Mouse (Mus musculus): Measurements from ENCODE around the gene Syncrip.
A peak's percentile ranks its signal among the peaks of the same experiment; 100 is the strongest.
"Not testable (repeated sequence)": the region's sequence is repeated elsewhere in the genome, so short reads cannot be mapped to it uniquely, and the experiment has no call there.

The Syncrip gene

DNA sequence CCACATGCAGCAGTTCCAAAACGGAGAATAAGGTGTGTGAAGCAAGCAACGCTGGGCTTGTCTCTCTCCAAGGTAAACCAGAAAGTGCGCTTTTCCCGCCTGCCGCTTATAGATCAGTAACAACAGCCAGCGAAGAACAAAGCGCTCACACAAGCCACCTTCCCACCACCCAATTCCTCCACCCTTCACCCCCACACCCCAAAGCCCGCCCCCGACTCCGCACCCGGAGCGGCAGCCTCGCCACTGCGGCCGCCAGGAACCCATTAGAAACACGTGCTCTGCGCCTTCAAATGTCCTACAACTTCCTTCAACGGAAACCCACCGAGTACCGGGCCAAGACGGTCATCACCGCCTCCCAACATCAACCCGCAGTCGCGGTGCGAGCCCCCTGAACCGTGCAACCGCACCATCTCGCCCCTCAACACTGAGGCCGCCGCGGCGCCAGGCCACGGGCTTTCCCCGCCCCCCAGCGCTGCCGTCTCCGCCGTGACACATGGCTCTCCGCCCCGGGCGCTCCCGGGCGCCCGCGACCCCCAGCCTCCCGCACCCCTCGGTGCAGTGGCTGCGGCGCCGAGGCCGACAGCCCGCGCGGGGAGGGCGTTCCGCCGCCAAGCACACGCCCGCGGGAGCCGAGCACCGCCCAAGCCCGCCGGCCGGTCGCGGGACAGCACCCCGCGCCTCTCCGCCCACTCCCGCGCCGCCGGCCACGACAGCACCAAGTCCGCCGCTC lies 1.1 kb downstream of the Syncrip start:
- peak; percentile 30 for DNase-seq

DNA sequence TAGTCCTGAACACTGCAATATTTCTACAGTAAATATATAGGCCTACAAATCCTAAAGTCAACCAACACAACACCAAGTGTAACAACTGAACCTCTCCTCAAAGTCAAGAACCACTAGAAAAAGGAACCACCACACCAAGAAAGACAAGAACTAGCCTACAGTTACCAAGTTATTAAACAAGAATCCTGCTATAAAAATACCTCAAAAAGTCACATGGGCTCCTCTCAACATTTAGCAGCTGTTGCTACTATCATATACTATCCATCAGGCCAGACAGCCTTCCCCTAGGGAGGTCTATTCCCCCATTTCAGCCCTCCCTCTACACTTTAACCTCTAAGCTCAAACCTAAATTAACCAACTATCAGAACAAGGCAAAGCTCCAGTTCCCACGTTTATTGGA lies 2.3 kb downstream of the Syncrip start:
- no peak for DNase-seq

DNA sequence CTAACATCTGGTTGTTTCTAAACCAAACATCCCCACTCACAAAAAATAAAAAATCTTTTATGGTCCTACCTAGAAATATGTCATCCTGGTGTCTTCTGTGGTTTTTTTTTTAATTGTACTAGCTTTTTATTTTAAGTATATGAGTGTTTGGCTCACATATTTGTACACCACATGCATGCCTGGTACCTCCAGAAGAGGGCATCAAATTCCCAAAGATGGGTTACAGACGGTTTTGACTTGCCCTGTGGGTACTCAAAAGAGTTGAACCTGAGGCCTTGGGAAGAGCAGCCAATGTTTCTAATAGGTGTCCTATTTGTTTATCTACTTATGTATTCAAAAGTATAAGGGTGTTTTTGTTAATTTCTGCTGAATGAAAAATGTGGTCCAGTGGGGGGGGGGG lies 6.2 kb downstream of the Syncrip start:
- DNase-seq: no peak

DNA sequence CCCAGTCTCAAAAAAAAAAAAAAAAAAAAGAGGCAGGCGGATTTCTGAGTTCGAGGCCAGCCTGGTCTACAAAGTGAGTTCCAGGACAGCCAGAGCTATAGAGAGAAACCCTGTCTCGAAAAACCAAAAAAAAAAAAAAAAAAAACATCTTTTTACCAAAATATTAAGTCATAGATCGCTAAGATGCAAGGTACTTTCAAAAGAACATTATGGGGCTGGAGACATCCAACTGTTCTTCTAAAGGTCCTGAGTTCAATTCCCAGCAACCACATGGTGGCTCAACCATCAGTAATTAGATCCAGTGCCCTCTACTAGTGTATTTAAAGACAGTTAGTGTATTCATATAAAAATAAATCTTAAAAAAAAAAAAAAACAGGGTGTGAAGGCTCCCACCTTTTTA lies 21.4 kb downstream of the Syncrip start:
- not testable (repeated sequence) for DNase-seq

DNA sequence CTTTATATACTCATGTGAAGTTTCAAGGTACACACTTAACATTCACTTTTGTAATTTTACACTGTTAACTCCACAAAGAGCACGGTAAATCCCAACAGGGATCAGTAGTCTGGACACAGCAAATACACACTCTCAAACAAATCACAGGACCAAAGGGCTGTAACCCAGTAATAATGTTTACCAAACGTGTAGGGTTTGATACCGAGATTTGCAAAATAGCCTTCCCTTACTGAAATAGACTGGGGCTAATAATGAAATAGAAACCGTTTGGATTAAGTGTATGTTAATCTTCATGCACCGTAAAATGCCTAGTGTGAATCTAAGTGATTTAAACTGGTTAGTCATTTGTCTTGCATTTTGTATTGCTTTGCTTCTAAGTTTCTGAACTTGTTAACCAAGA lies 42.4 kb downstream of the Syncrip start:
- DNase-seq: no peak

DNA sequence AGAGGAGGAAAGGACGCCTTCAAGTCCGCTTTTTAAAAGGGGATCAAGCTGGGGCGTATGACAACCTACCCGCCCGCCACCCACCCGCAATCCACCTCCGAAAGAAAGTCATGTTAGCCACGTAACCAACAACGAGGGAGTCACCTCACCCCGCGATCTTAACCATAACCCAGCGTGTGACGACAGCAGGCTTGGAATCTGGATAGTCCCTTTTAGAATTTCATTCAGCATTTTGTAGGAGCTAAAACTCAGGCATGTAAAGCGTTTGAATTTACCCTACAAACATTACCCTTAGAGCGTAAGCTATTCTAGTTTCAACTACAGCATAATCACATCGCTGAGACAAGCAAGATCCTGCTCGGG lies 43.2 kb downstream of the Syncrip start:
- DNase-seq: no peak

DNA sequence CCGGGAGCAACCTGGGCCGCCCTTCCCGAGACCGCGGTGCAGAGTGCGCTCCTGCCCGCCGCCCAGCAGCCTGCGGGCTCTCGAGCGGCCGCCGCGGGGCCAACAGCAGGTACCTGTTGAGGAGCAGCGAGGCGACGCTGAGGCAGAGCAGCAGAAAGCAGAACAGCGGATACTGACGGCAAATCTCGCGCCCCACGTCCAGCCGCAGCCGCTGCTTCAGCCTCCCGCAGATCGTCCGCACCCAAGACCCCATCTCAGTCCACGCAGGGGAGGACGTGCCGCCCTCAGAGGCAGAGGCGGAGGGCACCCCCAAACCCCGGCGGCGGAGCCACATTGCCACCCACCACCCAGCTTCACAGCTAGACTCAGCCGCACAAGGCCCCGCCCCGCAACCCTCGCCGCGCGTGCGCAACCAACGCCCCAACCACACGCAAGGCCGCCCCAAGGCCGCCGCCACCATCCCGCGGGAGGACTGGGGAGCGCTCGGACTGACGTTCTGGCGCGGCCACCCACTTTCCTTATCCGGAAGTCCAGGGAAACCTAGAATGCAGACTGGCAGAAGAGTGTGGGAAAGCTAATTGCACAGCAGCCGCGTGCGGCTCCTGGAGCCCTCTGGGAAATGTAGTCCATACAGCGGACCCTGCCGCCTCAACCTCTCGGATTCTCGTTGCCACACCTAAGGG lies 43.7 kb downstream of the Syncrip start, which contains the start of gene Snx14:
Snx14 (minus strand) TSS at position 404 of the 683 bp plus-strand sequence.
- peak; percentile 97 for DNase-seq

DNA sequence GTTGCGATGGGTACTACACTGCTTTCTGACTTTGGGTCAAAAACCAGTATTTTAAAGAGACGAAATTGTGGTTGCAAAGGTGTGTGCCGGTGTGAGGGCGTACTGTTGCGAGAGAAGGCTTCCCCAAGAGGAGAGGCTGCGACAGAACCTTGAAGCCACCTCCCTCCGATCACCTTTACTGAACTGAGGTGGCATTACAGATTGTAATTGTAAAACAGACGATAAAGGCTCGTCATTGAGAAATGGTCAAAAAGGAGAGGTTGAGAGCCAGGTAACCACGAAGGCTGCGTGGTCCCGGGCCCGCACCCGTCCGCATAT lies 44.2 kb downstream of the Syncrip start:
- no peak for DNase-seq

DNA sequence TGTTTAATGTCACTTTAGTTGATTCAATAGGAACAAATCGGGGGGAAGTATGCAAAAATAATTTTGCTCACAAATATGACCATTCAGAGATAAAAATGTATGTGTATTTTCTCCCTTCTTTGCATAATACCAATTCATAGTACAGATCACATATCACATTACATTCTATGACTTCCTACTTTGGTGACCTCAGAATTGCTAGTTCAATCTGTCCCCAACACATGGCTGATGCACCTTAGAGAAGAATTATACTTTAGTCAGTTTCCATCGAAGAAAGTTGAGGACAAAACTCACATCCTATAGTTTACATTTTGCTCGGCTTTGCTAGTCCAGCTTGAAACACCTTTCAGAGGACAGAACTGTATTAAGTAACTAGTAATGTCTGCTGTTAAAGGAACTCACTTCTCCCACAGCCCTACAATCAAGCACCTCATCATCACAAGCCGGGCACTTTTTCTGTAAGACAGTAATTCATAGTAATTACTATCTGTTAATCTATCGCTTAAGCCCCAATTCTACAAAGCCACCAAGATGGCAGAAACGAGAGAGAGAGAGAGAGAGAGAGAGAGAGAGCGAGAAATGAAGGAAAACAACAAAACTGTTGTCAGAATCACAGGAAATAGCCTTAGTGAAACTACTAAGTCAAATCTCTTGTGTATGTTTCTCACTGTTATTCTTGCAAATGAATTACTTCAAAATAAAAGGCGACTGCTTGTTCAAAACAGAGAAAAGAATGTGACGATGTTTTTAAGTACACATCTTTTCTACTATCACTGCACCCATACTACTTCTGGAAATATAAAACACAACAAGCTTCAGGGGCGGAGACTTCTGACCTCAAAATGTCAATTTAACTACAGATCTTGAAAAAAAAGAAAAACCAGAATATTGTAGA lies 44.8 kb downstream of the Syncrip start:
- no peak for DNase-seq

DNA sequence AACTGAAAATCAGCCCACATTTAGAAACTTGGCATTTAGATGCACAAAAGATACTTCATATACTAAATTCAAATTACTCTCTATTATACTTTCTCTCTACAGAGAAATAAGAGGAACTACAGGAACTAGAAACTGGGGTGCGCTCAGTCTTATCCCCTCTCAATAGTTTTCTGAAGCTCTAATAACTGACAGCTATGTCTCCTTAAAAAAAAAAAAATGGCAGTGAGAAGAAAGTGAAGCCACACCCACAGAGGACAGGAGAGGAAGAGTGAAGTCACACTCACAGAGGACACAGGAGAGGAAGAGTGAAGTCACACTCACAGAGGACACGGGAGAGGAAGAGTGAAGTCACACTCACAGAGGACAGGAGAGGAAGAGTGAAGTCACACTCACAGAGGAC lies 58.0 kb downstream of the Syncrip start:
- DNase-seq: no peak

DNA sequence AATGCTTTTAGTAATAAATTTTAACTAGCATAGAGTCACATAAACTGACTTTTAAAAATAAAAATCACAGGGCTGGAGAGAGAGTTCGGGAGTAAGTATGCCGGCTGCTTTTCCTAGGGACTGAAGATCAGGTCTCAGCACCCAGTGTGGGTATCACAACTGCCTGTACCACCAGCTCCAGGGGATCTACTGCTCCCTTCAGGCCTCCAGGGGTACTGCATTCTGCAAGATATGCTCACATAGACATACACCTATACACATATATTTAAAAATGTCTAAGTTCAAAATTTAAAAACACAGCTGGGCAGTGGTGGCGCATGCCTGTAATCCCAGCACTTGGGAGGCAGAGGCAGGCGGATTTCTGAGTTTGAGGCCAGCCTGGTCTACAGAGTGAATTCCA lies 59.9 kb downstream of the Syncrip start:
- no peak for DNase-seq

DNA sequence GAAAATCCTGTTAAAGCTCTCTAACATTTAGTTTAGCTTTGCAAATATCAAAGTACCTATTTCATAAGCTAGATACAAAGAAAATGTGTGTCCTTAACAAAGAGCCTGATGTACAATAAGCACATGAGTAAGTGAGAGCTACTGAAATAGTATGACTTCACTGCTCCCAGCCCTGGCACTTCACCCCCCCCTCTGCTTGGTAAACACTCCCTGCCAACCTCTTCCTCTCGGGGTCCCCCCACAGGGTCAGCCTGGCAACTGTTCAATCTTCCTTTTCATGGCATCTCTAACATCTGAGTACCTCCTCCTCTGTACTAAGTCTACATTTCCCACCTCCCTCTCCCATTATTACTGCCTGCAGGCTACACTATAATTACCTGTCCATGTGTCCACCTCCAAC lies 65.6 kb downstream of the Syncrip start:
- DNase-seq: no peak

DNA sequence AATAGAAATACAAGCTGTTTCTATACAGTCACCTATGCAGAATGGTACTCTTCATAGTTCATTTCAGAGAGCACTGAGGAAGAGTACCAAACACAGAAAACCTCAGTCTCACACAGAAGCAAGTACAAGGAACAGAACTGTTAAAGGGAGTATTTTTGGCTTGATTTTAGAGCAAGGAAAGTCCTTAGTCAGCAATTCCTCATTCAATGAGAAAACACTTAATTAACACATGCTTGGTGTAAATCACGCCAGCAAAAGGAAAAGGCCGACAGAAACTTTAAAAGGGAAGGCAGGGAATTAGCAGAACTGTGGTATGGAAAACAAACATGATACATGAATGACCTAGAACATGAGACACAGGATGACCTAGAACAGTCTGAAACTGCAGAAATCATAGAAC lies 72.4 kb downstream of the Syncrip start:
- no peak for DNase-seq

DNA sequence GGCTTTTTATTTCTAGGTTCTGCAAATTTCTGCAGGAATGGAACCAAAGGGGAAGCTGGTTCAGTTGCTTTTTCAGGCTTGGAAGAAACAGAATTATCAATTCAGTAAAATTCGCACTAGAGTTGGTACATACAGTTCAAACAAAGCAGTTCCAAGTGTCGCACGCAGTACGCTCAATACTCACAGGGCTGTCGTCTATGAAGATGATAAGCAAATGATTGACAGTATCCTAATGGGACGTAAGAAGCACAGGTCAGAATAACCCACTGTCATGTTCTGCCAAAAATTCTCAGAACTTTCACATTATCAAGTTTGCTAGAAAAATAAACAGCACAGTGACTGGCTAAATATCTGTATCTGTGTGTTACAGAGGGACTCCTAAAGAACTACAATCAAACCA lies 77.9 kb downstream of the Syncrip start:
- no peak for DNase-seq

DNA sequence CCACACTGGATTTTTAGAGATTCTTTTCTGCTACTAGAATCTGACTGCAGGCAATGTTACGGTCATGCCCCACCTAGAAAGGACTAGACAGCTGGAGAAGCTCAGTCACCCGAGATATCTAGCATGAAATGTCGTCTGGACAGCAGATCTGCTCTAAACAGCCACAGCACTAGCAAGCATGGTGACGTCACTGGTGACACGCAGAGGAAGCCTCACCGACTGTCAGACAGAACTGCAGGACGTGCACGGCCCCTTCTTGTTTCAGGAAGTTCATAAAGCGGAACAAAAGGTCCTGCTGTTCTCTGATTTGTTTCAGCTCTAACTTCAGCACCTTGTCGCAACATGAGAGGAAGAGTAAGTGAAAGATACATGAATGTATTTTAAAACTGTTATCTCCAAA lies 78.3 kb downstream of the Syncrip start:
- DNase-seq: peak; percentile 50

DNA sequence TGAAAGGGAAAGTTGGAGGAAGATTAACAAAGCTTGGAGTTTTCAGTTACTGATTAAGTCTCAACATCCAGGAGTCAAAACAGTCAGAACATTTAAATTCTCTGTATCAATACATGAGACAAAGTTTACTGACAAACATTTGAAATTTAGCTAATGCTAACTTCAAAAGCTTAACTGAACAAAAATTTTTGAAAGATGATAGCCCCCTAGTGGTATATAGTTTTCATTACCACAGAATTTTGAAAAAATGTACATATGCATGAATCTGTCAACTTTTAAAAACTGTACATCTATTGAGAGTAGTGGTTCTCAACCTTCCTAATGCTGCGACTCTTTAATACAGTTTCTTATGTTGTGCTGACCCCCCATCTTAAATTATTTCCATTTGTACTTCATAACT lies 83.9 kb downstream of the Syncrip start:
- no peak for DNase-seq
